Mouse (Mus musculus) adrenal gland, postnatal 10 days (tissue): ENCODE results near the gene Aes. TPM values are rescaled to one million over a fixed set of nuclear protein-coding genes. Genes with fewer than 3 reads are reported as not detected.
A peak's percentile ranks its signal among the peaks of the same experiment; 100 is the strongest.

ENCODE experiments used
- DNase-seq: peaks from one replicate; pipeline ENCODE4 v3.0.0; 2021; ENCODE audit warnings: mixed read lengths
- total RNA-seq, 2 experiments: library from RNA; stranded (reverse); gene quantifications; 2 replicates each; pipeline ENCODE4 v1.2.3; 2021

Aes gene
- total RNA-seq, 2 experiments from 2014 or later: 541 to 611 TPM

GRCm38 (mm10) chr10:81544296-81545160 is 14.8 kb upstream of the Aes start:
- DNase-seq: no peak

DNA sequence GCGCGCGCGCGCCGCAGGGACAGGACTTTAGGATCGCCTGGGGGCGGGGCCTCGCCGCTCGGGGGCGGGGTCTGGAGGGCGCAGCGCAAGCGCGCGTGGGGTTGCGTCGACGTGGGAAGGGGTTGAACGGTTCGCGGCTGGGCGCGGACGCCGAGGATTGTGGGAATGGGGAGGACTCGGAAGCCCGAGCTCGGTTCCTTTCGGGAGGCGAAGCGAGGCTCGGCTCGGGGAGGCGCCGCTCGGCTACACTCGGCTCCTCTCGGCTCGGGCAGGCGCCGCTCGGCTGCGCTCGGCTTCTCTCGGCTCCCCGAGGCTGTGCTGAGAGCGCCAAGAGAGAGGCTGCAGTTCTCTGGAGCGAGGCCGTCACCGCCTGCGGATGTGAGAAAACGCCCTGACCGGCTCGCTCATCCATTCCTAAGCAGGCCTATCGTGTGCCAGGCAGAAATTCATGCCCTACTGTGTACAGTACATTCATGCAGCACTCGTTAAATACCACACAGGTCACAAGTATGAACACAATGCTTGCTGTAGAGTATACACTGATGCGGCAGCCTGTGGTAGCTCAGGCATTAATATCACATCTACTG is 14.0 kb upstream of the Aes start, which contains the start of gene Gna11:
Gna11 (minus strand) TSS at position 30 of the 587 bp plus-strand sequence.
- DNase-seq: peak; percentile 100

DNA sequence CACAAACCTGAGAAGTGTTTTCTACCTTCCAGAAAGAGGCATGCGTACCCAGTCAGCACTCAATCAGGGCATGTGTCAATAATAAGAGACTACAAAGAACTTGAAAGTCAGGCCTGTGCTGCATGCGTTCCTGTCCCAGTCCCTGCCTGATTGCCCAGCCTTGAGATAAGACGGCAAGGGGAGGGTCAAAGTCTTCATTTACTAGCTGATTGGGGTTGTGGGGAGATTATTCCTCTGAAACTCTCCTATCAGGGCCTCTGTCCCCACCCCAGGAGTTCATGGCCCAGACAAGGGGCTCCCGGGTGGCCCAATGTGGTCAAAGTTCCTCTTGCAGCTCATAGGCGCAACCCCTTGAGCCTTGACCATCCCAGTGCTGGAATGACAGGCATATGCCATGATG is 13.0 kb upstream of the Aes start:
- no peak for DNase-seq

- DNase-seq: no peak
Measured at GRCm38 (mm10) chr10:81546788-81547571, 12.3 kb upstream of the Aes start.

DNA sequence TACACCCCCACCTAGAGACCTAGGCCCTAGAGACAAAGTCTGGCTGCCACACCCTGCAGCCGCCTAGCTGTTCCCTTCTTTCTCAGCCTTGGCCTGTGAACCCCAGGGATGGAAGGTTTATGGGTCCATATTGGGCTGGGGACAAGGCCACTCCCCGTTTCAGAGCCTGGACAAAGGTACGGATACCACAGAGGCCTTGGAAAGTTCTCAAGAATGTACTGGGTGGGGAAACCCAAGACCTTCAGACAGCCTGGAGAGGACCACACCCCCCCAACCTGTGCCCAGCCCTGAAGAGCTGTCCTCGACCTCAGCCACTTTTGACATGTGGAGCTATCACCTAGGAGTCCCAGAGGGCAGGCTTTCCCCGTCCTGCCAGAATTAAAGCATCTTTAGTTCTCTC is 10.3 kb upstream of the Aes start:
- no peak for DNase-seq

DNA sequence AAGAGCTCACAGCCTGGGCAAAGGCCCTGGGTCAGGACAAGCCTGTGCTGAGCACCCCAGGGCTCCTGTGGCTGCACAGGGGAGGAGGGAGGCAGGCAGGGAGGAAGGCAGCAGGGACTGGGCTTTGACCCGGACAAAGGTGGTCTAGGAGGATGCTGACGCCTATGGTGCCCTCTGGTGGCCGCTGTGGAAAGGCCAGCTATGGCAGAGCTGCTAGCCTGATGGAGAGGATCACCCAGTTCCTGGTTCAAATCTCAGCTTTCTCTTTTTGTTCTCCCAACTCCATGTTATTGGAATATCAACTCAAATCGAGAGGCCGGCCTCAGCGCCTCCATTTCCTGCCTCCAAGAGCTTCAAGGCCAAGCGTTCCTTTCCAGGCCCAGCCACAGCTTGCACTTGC is 9.0 kb upstream of the Aes start:
- DNase-seq: peak; percentile 78

DNA sequence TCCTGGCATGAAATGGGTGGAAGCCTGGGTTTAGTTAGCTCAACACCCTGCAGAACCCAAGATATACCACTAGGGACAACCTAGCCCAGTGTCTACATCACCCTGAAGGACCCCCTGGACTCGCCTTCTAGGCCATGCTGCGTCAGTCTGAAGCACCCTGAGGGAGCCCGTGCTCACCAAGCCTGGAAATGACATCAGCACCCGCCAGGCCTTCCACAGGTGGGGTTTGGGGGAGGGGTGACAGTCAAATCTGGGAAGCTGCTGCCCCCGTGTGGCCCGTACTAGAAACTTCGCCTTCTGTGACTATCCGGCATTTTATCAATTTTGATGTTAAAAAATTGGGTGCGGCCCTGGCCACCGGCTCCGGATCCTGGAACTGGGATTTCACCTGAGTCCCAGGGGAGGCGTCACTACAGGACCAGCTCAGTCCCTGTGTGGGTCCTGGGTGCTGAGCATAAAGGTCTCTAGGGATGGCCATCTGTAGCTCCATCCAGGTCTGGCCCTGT is 7.6 kb upstream of the Aes start:
- DNase-seq: peak; percentile 87

DNA sequence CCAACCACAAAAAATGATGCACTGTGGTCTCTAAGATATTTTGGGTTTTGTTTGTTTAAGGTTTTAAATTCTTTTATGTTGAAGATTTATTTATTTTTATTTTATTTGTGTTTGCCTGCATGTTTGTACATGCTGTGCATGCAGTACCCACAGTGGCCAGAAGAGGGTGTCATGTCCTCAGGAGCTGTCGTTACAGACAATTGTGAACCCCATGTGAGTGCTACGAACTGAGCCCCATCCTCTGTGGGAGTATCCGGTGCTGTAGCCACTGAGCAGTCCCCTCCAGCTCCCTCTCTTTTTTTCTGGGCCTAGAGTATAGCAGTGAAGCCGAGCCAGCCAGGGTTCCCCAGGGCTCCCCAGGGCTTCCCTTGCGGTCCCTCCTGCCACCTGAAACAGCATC is 6.1 kb upstream of the Aes start:
- no peak for DNase-seq

DNA sequence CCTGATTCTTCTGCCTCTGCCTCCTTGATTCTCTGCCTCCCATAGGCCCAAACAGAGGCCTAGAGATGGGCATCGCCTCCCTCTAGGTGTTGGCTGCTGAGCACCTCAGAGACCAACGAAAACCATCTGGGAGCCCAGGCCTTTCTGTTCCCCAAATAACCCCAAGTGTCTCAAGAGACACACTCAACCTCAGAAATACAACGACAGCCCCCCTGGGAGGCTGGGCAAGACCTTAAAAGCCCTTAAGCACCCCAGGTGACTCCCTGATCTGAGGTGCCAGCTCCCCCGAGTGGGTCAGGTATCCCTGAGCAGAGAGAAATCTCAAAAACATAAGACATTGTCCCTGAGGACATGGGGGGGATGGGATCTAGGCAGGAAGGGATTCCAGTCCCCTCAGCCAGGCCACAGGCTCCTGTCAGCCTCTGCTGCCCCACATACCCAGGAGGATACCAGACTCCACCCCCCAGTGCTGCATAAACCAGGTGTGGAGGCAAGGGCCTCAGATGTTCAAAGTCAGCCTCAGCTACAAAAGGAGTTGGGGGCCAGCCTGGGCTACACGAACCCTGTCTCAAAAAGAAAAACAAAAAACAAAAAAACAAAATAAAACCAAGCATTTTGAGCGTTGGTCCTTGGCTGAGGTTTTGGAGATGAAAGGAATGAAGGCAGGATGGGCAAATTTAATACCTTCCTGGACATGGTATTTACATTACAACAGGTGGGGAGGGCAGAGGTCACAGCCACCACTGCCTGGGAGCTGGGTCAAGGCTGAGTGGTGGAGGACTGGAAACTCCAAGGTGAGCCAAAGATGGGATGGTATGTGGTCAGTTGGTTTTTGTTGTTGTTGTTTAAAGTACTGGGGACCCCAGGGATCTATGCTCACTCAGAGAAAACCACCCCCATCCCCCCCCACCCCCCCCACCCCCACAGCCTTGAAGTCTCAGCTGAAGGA is 5.2 kb upstream of the Aes start:
- DNase-seq: no peak

DNA sequence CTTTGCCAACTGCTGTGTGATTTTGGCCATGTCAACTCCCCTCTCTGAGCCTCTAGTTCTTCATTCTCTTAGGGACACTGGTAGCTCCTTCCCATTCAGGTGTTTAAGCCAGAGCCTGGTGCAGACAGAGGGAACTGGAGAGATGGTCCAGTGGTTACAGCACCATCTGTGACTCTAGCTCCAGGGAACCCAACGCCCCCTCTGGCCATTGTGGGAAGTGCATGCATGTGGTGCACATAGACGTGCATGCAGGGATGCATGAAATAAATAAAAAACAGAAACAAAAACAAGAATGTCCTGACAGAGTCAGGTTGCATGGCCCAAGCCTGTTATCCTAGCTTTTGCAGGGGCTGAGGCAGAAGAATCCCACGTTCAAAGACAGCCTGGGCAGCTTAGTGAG is 3.0 kb upstream of the Aes start:
- DNase-seq: no peak

- no peak for DNase-seq
Measured at GRCm38 (mm10) chr10:81557491-81557890, 1.8 kb upstream of the Aes start.

GRCm38 (mm10) chr10:81559627-81560539 is 595 bp downstream of the Aes start:
- DNase-seq: peak; percentile 88

GRCm38 (mm10) chr10:81560719-81561459 is 1.6 kb downstream of the Aes start:
- peak; percentile 66 for DNase-seq

GRCm38 (mm10) chr10:81562411-81562810 is 3.1 kb downstream of the Aes start:
- no peak for DNase-seq

DNA sequence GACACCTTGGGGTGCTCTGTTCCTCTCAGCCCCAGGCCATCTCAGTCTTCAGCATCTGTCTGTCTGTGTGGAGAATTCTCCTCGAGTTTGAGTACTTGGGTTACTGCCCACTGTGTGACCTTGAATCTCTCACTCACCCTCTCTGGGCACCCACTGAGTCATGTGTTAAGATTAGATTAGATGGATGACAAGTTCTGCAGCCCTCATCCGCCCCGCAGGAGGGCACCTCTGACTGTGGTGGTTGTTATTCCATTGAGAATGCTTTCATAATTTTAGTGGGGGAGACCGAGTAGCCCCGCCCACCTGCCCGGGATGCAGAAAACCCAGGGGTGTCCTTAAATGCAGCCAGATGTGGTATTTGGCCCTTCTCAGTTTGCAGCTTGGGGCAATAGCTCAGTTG is 4.2 kb downstream of the Aes start:
- DNase-seq: peak; percentile 79

GRCm38 (mm10) chr10:81564216-81564615 is 4.9 kb downstream of the Aes start:
- DNase-seq: peak; percentile 74

DNA sequence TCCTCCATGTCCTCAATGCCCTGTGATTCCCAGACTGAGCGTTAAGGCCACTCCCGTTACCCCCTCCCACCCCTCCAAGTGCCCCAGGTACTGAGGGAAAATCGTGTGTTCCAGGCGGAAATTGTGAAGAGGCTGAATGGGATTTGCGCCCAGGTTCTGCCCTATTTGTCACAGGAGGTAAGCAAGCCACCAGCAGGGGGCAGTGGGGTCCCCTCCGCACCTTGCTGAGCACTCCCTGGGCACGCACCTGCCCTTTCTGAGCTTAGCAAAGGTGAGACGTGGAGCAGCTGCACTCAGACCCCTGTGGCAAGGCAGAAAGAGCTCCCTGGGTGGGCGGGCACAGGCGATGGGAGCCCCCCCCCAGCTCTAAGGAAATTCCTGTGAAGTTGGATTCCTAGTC is 5.4 kb downstream of the Aes start:
- peak; percentile 66 for DNase-seq

DNA sequence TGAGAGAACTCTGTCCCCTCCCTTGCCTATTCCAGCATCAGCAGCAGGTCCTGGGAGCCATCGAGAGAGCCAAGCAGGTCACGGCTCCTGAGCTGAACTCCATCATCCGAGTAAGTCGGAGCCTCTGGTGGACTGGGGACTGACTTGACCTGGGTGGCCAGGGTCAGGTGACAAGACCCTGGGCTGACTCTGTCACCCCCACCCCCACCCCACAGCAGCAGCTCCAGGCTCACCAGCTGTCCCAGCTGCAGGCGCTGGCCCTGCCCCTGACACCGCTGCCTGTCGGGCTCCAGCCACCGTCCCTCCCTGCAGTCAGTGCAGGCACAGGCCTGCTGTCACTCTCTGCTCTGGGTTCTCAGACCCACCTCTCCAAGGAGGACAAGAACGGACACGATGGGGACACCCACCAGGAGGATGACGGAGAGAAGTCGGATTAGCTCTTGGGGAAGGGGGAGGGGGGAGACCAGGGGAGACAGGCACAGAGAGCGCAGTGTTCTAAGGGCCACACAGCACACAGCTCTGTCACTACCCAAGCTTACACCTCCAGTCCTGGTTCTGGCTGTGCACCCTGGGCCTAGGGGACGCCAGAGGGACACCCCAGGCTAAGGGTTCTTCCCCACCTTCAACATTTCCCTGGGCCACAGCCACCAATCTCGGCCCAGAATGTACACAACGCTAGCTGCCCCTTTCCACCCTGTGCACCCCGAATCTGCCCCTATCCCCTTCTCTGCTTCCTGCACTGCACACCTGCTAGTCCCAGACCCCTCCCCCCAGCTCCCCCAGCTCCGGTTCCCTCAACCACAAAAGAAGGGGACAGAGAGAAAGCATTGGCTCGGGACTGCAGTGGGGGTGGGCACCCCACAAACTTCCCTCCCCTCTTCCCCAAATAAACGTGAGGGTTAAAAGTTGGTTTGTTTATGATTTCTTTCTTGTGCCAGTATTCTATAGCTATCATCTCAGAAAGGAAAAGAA is 6.3 kb downstream of the Aes start:
- DNase-seq: no peak
